Mouse (Mus musculus) natural killer cell, adult 2 months (primary cell): ENCODE measurements at regions not wholly inside any gene's neighbourhood (a gene's known extent, or its start where the extent isn't known, plus 50 kb on each side); places are given as distances from the start of the nearest gene placed in this dataset.

ENCODE experiments used
- DNase-seq, 2 experiments: peaks; one replicate each; pipeline ENCODE4 v3.0.0; 2022; ENCODE audit warnings: low spot score in 2 of 2

- DNase-seq: no peak
These were observed 171.6 kb upstream of the Pkn2 start for GRCm38 (mm10) chr3:143053286-143053993.

GRCm38 (mm10) chr3:143040666-143041065 is 158.9 kb upstream of the Pkn2 start:
- no peak for DNase-seq

GRCm38 (mm10) chr3:143036108-143036507 is 154.3 kb upstream of the Pkn2 start:
- no peak for DNase-seq

GRCm38 (mm10) chr3:143034588-143034987 is 152.8 kb upstream of the Pkn2 start:
- no peak for DNase-seq

- DNase-seq: no peak
These were observed 140.7 kb upstream of the Pkn2 start for GRCm38 (mm10) chr3:143022486-143022885.

GRCm38 (mm10) chr3:143021159-143021871 is 139.5 kb upstream of the Pkn2 start:
- no peak for DNase-seq

- DNase-seq: no peak
These were observed 135.7 kb upstream of the Pkn2 start for GRCm38 (mm10) chr3:143017480-143017879.

- DNase-seq: no peak
These were observed 135.0 kb upstream of the Pkn2 start for GRCm38 (mm10) chr3:143016758-143017157.

GRCm38 (mm10) chr3:143014421-143014820 is 132.6 kb upstream of the Pkn2 start:
- no peak for DNase-seq

GRCm38 (mm10) chr3:143007047-143007446 is 125.2 kb upstream of the Pkn2 start:
- no peak for DNase-seq

- no peak for DNase-seq
These were observed 120.1 kb upstream of the Pkn2 start for GRCm38 (mm10) chr3:143001952-143002351.

GRCm38 (mm10) chr3:142995981-142996743 is 114.4 kb upstream of the Pkn2 start:
- DNase-seq: no peak

GRCm38 (mm10) chr3:142984547-142984946 is 102.7 kb upstream of the Pkn2 start:
- no peak for DNase-seq

- no peak for DNase-seq
These were observed 99.4 kb upstream of the Pkn2 start for GRCm38 (mm10) chr3:142981221-142981620.

- no peak for DNase-seq
These were observed 97.4 kb upstream of the Pkn2 start for GRCm38 (mm10) chr3:142979161-142979560.

GRCm38 (mm10) chr3:142976519-142977394 is 95.0 kb upstream of the Pkn2 start:
- no peak for DNase-seq

- DNase-seq: no peak
These were observed 93.8 kb upstream of the Pkn2 start for GRCm38 (mm10) chr3:142975606-142976005.

GRCm38 (mm10) chr3:142969501-142969900 is 87.7 kb upstream of the Pkn2 start:
- no peak for DNase-seq

- DNase-seq: no peak
These were observed 83.8 kb upstream of the Pkn2 start for GRCm38 (mm10) chr3:142965604-142966003.

GRCm38 (mm10) chr3:142963818-142964372 is 82.1 kb upstream of the Pkn2 start:
- DNase-seq: no peak

- no peak for DNase-seq
These were observed 76.0 kb upstream of the Pkn2 start for GRCm38 (mm10) chr3:142957768-142958167.
